Mouse (Mus musculus) cerebellum, adult 2 months (tissue): ENCODE results near the gene Styk1. TPM values are rescaled to one million over a fixed set of nuclear protein-coding genes. Genes with fewer than 3 reads are reported as not detected.

Experiments used
- DNase-seq, 2 experiments: peaks; one replicate each; pipeline ENCODE4 v3.0.0; 2021
- H3K27ac ChIP-seq: fragments of 200-500 bp; 2 replicates; pipeline ENCODE4 v1.5.1; 2012; ENCODE audit warnings: low read length, control low read depth, inconsistent platforms; ENCODE audit not compliant: insufficient read depth
- H3K27me3 ChIP-seq: fragments of 200-500 bp; 2 replicates; pipeline ENCODE4 v1.6.1; 2012; ENCODE audit warnings: inconsistent platforms, mild to moderate bottlenecking, low read length, moderate library complexity; ENCODE audit not compliant: control insufficient read depth, insufficient read depth
- H3K4me1 ChIP-seq: fragments of 200-500 bp; 2 replicates; pipeline ENCODE4 v1.6.1; 2011; ENCODE audit warnings: low read length; ENCODE audit not compliant: control insufficient read depth, insufficient read depth
- H3K4me3 ChIP-seq: fragments of 200-500 bp; replicated peaks from 2 replicates; pipeline ENCODE3; 2011; ENCODE audit warnings: mild to moderate bottlenecking, low read depth, low read length, control low read depth; ENCODE audit not compliant: insufficient read depth
- CTCF ChIP-seq: fragments of 200-500 bp; IDR thresholded peaks from 2 replicates; pipeline ENCODE4 v1.5.1; 2011; ENCODE audit warnings: low read depth, mild to moderate bottlenecking, control low read depth, low read length, moderate library complexity, borderline replicate concordance; ENCODE audit not compliant: insufficient read depth
- POLR2A ChIP-seq: fragments of 200-500 bp; IDR thresholded peaks from 2 replicates; pipeline ENCODE4 v1.6.1; 2011; ENCODE audit warnings: low read length, control low read depth, borderline replicate concordance; ENCODE audit not compliant: insufficient read depth
- WGBS: fragments of 180-500 bp; shearing (Covaris S2); methylation state at CpG from one replicate; pipeline ENCODE4 v1.1.7; 2018; 5-methylcytosine and 5-hydroxymethylcytosine counted together
- polyA plus RNA-seq: library from polyadenylated mRNA; depleted of rRNA; stranded (reverse); fragments of >200 nt; gene quantifications from 2 replicates; pipeline ENCODE4 v1.2.3, GENCODE M21; 2012; rRNA removed

Styk1 gene
- polyA plus RNA-seq, result 0.46 and 0.68 TPM in 2 replicates

GRCm38 (mm10) chr6:131353352-131353919 is at the start of gene Styk1:
TSS of gene Styk1 (minus strand) at chr6:131353597.
- Histone ChIP-seq H3K4me3 (peak within 1 kb of the TSS; percentile 30), H3K27me3 (no peaks in the 10 kb centered on the region), H3K27ac (no peak within 1 kb of the TSS), H3K4me1 (0 out of 2 replicates have a peak, but pooled peaks cover 2% of the 10 kb centered on the region)
- peak; percentile 75 to 76 for DNase-seq
- WGBS, result under 1% methylated on average over 16 of the region's 16 CpGs
- TF ChIP-seq POLR2A, result no peak
- TF ChIP-seq CTCF, result peak; percentile 78

DNA sequence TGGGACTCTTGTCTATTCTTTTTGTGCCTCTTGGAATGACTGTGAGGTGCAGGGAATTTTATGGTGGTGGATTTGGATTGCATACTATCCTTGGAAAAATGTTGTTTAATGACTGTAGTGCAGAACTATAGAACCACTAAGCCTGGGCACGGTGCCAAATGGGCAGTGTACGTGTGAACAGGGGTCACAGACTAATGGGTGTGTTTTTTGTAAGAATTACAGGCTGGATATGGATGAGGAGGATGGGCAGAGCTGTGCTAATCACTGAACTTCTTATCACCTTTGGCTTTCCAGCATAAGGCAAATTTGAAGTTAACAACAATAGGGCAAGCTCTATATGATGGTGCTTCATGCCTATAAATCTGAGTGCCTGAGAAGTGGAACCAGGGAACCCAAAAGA is 49.6 kb upstream of the Styk1 start:
- Histone ChIP-seq H3K27ac (no peak overlapping the region), H3K27me3 (no peaks in the 10 kb centered on the region), H3K4me1 (no peaks in the 10 kb centered on the region), H3K4me3 (no peak overlapping the region)
- WGBS, result 39% methylated on average over 2 of the region's 2 CpGs
- no peak for DNase-seq
- TF ChIP-seq CTCF, result no peak

DNA sequence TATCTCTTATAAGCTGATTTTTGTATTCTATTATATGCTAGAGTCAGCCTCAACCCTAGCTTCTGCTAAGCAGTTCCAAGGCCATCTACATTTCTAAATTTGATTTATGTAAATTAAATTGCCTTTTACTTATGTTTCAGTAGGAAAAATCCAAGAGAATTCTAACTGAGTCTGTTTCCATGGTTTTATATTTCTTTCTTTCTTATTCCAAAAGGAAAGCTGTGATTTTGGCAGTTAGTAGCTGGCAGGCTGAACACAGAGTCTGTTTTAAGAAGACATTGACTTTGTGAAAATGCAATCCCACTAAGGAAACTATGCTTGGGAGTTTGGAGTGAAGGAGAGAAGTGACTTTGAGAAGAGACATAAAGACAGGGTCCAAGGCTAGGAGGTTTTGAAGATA is 49.2 kb upstream of the Styk1 start:
- H3K27me3 ChIP-seq, result no peaks in the 10 kb centered on the region
- TF ChIP-seq CTCF (no peak), POLR2A (no peak)
- DNase-seq, result no peak
- no peaks in the 10 kb centered on the region for H3K4me1 ChIP-seq
- no peak overlapping the region for H3K4me3 ChIP-seq
- no peak overlapping the region for H3K27ac ChIP-seq

GRCm38 (mm10) chr6:131401259-131401658 is 47.9 kb upstream of the Styk1 start:
- H3K4me1 ChIP-seq, result no peaks in the 10 kb centered on the region
- DNase-seq, result no peak
- WGBS, result 90% methylated on average over 2 of the region's 2 CpGs
- TF ChIP-seq POLR2A (no peak), CTCF (no peak)
- H3K4me3 ChIP-seq, result no peak overlapping the region
- H3K27ac ChIP-seq, result no peak overlapping the region
- no peaks in the 10 kb centered on the region for H3K27me3 ChIP-seq

DNA sequence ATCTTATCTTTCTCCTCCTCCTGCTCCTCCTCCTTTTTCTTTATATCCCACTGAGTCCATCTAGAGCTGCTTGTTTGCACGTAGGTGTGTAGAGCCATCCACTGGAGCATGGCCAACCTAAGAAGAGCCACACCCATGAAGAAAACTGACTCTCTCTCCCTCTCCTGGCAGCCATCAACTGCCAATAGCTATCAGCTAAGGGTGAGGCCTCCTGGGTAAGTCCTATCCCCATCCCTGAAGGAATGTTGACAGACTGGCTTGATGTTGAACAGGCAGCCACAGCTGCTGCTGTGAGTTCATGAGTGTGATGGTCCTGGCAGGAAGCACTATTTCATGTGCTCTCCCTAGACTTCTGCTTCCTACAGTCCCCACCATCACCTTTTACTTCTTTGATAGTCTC is 43.3 kb upstream of the Styk1 start:
- H3K27me3 ChIP-seq, result no peaks in the 10 kb centered on the region
- 40% methylated on average over 1 of the region's 1 CpGs for WGBS
- H3K4me3 ChIP-seq, result no peak overlapping the region
- H3K4me1 ChIP-seq, result no peaks in the 10 kb centered on the region
- DNase-seq, result no peak
- TF ChIP-seq POLR2A (no peak), CTCF (no peak)
- no peak overlapping the region for H3K27ac ChIP-seq

DNA sequence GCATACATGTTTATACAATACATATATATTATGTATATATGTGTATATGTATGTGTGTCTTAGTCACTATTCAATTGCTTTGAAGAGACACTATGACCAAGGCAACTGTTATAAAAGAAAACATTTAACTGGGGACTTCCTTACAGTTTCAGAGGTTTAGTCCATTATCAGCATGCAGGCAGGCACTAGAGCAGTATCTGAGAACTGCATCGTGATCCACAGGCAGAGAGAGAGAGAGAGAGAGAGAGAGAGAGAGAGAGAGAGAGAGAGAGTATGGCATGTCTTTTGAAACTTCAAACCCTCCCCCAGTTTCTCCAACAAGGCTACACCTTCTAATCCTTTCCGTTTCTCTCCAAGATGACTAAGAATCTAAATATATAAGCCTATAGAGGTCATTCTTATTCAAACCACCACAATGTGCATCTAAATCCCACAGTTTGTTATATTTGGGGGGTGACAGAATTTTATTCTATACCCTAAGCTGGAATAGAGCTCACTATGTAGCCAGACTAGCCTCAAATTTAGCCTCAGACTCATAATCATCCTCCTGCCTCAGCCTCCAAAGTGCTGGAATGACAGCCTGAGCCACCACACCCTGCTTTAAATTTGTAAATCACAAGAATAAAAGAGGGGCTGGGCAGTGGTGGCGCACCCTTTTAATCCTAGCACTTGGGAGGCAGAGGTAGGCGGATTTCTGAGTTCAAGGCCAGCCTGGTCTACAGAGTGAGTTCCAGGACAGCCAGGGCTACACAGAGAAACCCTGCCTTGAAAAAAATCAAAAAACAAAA is 40.7 kb upstream of the Styk1 start:
- Histone ChIP-seq H3K27me3 (no peaks in the 10 kb centered on the region), H3K4me1 (no peaks in the 10 kb centered on the region), H3K4me3 (no peak overlapping the region), H3K27ac (no peak overlapping the region)
- no peak for DNase-seq
- 75% methylated on average over 4 of the region's 4 CpGs for WGBS
- TF ChIP-seq CTCF (no peak), POLR2A (no peak)

DNA sequence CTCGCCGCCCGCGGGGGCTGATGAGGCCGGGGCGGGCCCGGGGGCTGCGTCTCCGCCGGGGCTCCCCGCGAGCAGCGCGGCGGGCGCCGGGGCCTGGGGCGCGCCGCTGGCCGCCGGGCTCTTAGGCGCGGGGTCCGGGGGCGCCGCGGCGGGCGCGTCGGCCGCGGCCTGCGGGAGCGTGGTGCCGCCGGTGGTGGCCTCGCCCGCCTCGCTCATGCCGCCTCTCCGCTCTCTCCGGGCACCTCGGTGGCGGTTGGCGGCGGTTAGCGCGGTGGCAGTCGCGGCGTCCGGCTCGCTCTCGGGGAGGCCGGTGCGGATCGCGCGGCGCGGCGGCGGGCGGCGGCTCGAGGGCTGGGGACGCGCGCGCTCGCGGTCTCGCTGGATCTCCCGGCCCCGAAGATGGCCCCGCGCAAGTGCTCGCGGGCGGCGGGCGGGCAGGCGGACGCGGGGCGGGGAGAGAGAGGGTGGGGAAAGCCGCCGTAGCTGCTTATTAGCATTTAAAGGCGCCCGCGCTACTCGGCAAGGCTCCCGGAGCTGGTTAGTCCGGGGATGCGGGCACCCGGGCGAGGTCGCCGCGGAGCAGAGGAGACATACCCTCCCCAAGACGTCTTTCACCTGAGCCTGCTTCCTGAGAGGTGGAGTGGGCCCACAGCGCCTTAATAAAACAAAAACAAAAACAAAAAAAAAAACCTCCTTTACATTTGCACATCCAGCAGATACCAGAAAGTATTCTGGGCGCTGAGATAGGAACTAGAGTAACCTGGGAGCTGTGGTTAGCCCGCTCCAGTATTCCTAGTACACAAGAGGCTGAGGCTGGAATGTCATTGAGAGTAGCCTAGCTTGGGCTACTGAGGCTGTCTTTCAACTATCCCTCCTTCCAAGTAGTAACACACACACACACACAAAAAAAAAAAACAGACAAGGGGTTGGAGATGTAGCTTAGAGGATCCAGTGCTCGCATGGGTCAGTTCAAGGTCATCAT is 34.9 kb upstream of the Styk1 start, which contains the start of gene Ybx3:
Ybx3 (minus strand) TSS at position 437 of the 982 bp plus-strand sequence.
- H3K4me1 ChIP-seq, result peaks cover 8% of the 10 kb centered on the region
- peak within 1 kb of the TSS; percentile 81; the same call in 1 of the 2 replicates for H3K27ac ChIP-seq
- TF ChIP-seq CTCF (no peak), POLR2A (0 out of 2 replicates have a peak, but pooled peaks have one; percentile 32)
- H3K27me3 ChIP-seq, result no peaks in the 10 kb centered on the region
- WGBS, result under 1% methylated on average over 92 of the region's 107 CpGs
- DNase-seq, result peak; percentile 91 to 93
- H3K4me3 ChIP-seq, result peak within 1 kb of the TSS; percentile 92
